Mouse (Mus musculus) liver, adult 2 months (tissue): ENCODE measurements around the gene Dcaf17. TPM values are rescaled to one million over a fixed set of nuclear protein-coding genes. Genes with fewer than 3 reads are reported as not detected.

ENCODE experiments used
- DNase-seq: peaks from one replicate; pipeline ENCODE4 v3.0.0-alpha.2; 2011; ENCODE audit warnings: low read depth, low spot score; ENCODE audit errors: extremely low read depth
- H3K27ac ChIP-seq: fragments of 200-500 bp; replicated peaks from 2 replicates; pipeline ENCODE4 v1.5.1; 2012; ENCODE audit warnings: low read depth, mild to moderate bottlenecking, control low read depth, inconsistent platforms, low read length; ENCODE audit not compliant: insufficient read depth
- H3K27me3 ChIP-seq: fragments of 200-500 bp; 2 replicates; pipeline ENCODE4 v1.6.1; 2012; ENCODE audit warnings: mild to moderate bottlenecking, moderate library complexity, low read length, inconsistent platforms; ENCODE audit not compliant: control insufficient read depth, insufficient read depth
- H3K36me3 ChIP-seq: fragments of 200-500 bp; 2 replicates; pipeline ENCODE4 v1.6.1; 2012; ENCODE audit warnings: low read length, inconsistent platforms; ENCODE audit not compliant: control insufficient read depth, insufficient read depth
- H3K4me1 ChIP-seq: fragments of 200-500 bp; 2 replicates; pipeline ENCODE4 v1.6.1; 2011; ENCODE audit warnings: low read length; ENCODE audit not compliant: control insufficient read depth, insufficient read depth
- H3K4me3 ChIP-seq: fragments of 200-500 bp; 2 replicates; pipeline ENCODE4 v1.5.1; 2011; ENCODE audit warnings: low read depth, mild to moderate bottlenecking, control low read depth, low read length, moderate library complexity; ENCODE audit not compliant: insufficient read depth
- H3K79me2 ChIP-seq: fragments of 200-500 bp; 2 replicates; pipeline ENCODE4 v1.6.1; 2012; ENCODE audit warnings: inconsistent platforms, mild to moderate bottlenecking, low read length, moderate library complexity; ENCODE audit not compliant: control insufficient read depth, insufficient read depth
- H3K9ac ChIP-seq: fragments of 200-500 bp; 2 replicates; pipeline ENCODE4 v1.6.1; 2012; ENCODE audit warnings: low read depth, mild to moderate bottlenecking, control low read depth, inconsistent platforms, low read length
- CTCF ChIP-seq: fragments of 200-500 bp; IDR thresholded peaks from 2 replicates; pipeline ENCODE4 v1.5.1; 2011; ENCODE audit warnings: low read depth, low read length, control low read depth
- POLR2A ChIP-seq: fragments of 200-500 bp; IDR thresholded peaks from 2 replicates; pipeline ENCODE4 v1.6.1; 2011; ENCODE audit warnings: low read length, control low read depth; ENCODE audit not compliant: insufficient read depth; ENCODE audit errors: extremely low read depth
- WGBS: fragments of 180-500 bp; shearing (Covaris S2); methylation state at CpG from one replicate; pipeline ENCODE4 v1.1.7; 2018; 5-methylcytosine and 5-hydroxymethylcytosine counted together
- polyA plus RNA-seq: library from polyadenylated mRNA; depleted of rRNA; stranded (reverse); fragments of >200 nt; gene quantifications from 2 replicates; pipeline ENCODE4 v1.2.3, GENCODE M21; 2012
- total RNA-seq: library from RNA; depleted of rRNA; stranded (reverse); fragments of >200 nt; gene quantifications from 2 replicates; pipeline ENCODE4 v1.2.3, GENCODE M21; 2014

Dcaf17 gene
- total and polyA plus RNA-seq, 2 experiments: 2.8 to 9.5 TPM

GRCm38 (mm10) chr2:71117797-71118708, 62.9 kb downstream of the Dcaf17 start, which contains the start of gene Cybrd1:
Gene Cybrd1, plus strand, starts transcription at chr2:71117923.
- no peak within 1 kb of the TSS for H3K27ac ChIP-seq
- WGBS: 5% methylated on average over 60 of the region's 60 CpGs
- H3K4me3 ChIP-seq: peak within 1 kb of the TSS; percentile 38; the same call in 1 of the 2 replicates
- peak within 1 kb of the TSS; percentile 25; the same call in 1 of the 2 replicates for H3K9ac ChIP-seq
- H3K27me3 ChIP-seq: peaks cover 11% of the 10 kb centered on the region
- no peak for TF ChIP-seq POLR2A
- TF ChIP-seq CTCF: no peak
- DNase-seq: no peak
- H3K79me2 ChIP-seq: no peaks in the 10 kb centered on the region
- H3K4me1 ChIP-seq: no peaks in the 10 kb centered on the region
- H3K36me3 ChIP-seq: no peaks in the 10 kb centered on the region

GRCm38 (mm10) chr2:71120844-71121243, 65.7 kb downstream of the Dcaf17 start:
- Histone ChIP-seq H3K79me2 (no peaks in the 10 kb centered on the region), H3K36me3 (no peaks in the 10 kb centered on the region), H3K27ac (no peak overlapping the region), H3K4me3 (no peak overlapping the region), H3K27me3 (peaks cover 11% of the 10 kb centered on the region), H3K4me1 (no peaks in the 10 kb centered on the region), H3K9ac (no peak overlapping the region)
- whole genome bisulfite sequencing: 94% methylated on average over 10 of the region's 10 CpGs
- no peak for DNase-seq
- TF ChIP-seq CTCF: no peak
- TF ChIP-seq POLR2A: no peak

GRCm38 (mm10) chr2:71121406-71121805, 66.3 kb downstream of the Dcaf17 start:
- no peak for TF ChIP-seq CTCF
- TF ChIP-seq POLR2A: no peak
- 75% methylated on average over 5 of the region's 5 CpGs for WGBS
- H3K9ac ChIP-seq: no peak overlapping the region

GRCm38 (mm10) chr2:71122268-71123029, 67.3 kb downstream of the Dcaf17 start:
- 88% methylated on average over 13 of the region's 13 CpGs for WGBS
- DNase-seq: no peak
- no peaks in the 10 kb centered on the region for H3K4me1 ChIP-seq
- H3K27me3 ChIP-seq: peaks cover 10% of the 10 kb centered on the region
- no peaks in the 10 kb centered on the region for H3K79me2 ChIP-seq
- H3K36me3 ChIP-seq: no peaks in the 10 kb centered on the region
- no peak overlapping the region for H3K4me3 ChIP-seq
- no peak overlapping the region for H3K27ac ChIP-seq
- no peak overlapping the region for H3K9ac ChIP-seq
- TF ChIP-seq POLR2A (no peak), CTCF (no peak)

More at GRCm38 (mm10) chr2:71121406-71121805, 66.3 kb downstream of the Dcaf17 start:
- H3K27me3 ChIP-seq: peaks cover 11% of the 10 kb centered on the region
- no peak overlapping the region for H3K4me3 ChIP-seq
- H3K27ac ChIP-seq: no peak overlapping the region
- H3K4me1 ChIP-seq: no peaks in the 10 kb centered on the region
- no peaks in the 10 kb centered on the region for H3K36me3 ChIP-seq
- no peaks in the 10 kb centered on the region for H3K79me2 ChIP-seq
- DNase-seq: no peak

GRCm38 (mm10) chr2:71123591-71123990, 68.5 kb downstream of the Dcaf17 start:
- no peaks in the 10 kb centered on the region for H3K79me2 ChIP-seq
- no peak overlapping the region for H3K4me3 ChIP-seq
- no peak overlapping the region for H3K9ac ChIP-seq
- no peak for DNase-seq
- H3K27ac ChIP-seq: no peak overlapping the region
- H3K4me1 ChIP-seq: no peaks in the 10 kb centered on the region
- H3K27me3 ChIP-seq: no peaks in the 10 kb centered on the region; the same call in 1 of the 2 replicates
- no peak for TF ChIP-seq POLR2A
- no peak for TF ChIP-seq CTCF
- H3K36me3 ChIP-seq: no peaks in the 10 kb centered on the region
- 33% methylated on average over 2 of the region's 2 CpGs for WGBS
